Comparison of ENCODE assay signal across 17 mouse cellular contexts in genomic region chr13:43226041-43226440, GRCm38 (mm10). TPM values are rescaled to one million over a fixed set of nuclear protein-coding genes. Genes with fewer than 3 reads are reported as not detected.
DNase-seq lines count a peak whose midpoint lies in the region; ATAC-seq and TF ChIP-seq lines count a peak whose summit lies in the region.
"Had no signal": no experiment of that assay in that cellular context is flagged by ENCODE, and none has a peak within 500 bp of the region (broad histone marks: within the 10 kb centered on the region; RNA-seq: fewer than 3 reads in every experiment).

No protein-coding gene starts in this region.

- ATAC-seq in heart, embryonic 13.5 days (ENCODE audit: extremely low read depth, insufficient number of reproducible peaks, low FRiP score, low TSS enrichment): no peak
- ATAC-seq in heart, embryonic 14.5 days (ENCODE audit: insufficient number of reproducible peaks, insufficient read depth, low FRiP score, low read depth): peak; percentile 51; the same call in 1 of the 2 replicates
- no peak for ATAC-seq in inflammation-experienced regulatory T-cells, adult 6 months
- ATAC-seq: forebrain, embryonic 15.5 days; intestine, embryonic 16.5 days had no signal

- TF ChIP-seq CTCF in heart, adult 2 months (IDR thresholded peaks at IDR 0.05): no peak

- H3K9me3 ChIP-seq in heart, embryonic 13.5 days: 0 out of 2 replicates have a peak, but pooled peaks cover 6% of the 10 kb centered on the region
- peaks cover 5% of the 10 kb centered on the region; the same call in 1 of the 2 replicates for H3K9me3 ChIP-seq in heart, embryonic 14.5 days (ENCODE audit: control insufficient read depth, low read length)
- H3K9me3 ChIP-seq: embryonic facial prominence, embryonic 15.5 days; forebrain, embryonic 15.5 days had no signal

- no peak for DNase-seq in heart, adult 2 months
- DNase-seq in heart, adult 8-10 months (ENCODE audit: low spot score): no peak
- DNase-seq in heart, adult 18-20 months: no peak
- DNase-seq in heart, postnatal 4 days: peak; percentile 48
- DNase-seq: adrenal gland, postnatal 10 days; cerebellum, adult 11 months; cerebellum, adult 8-10 months; cerebellum, postnatal 14 days; embryo, embryonic 11 days; kidney, adult 2 months had no signal

- peaks cover 18% of the 10 kb centered on the region for H3K36me3 ChIP-seq in heart, adult 2 months (ENCODE audit: control insufficient read depth, insufficient read depth, low read length)
- H3K36me3 ChIP-seq in heart, embryonic 13.5 days: no peaks in the 10 kb centered on the region
- no peaks in the 10 kb centered on the region for H3K36me3 ChIP-seq in heart, embryonic 14.5 days (ENCODE audit: control insufficient read depth, insufficient read depth, low read length)
- H3K36me3 ChIP-seq: embryonic facial prominence, embryonic 15.5 days; forebrain, embryonic 15.5 days had no signal

- intact Hi-C loops in heart, adult 2 months (cut with DNase I): no loop called here

- no peak overlapping the region; the same call in 1 of the 2 replicates for H3K27ac ChIP-seq in heart, adult 2 months
- peak overlapping the region; percentile 36; the same call in 1 of the 2 replicates for H3K27ac ChIP-seq in heart, embryonic 13.5 days (replicated peaks)
- peak overlapping the region; percentile 8 to 48; a peak in 3 of 4 replicates for H3K27ac ChIP-seq in heart, embryonic 14.5 days (replicated peaks in 1 of 2; ENCODE audit: control insufficient read depth in 1 of 2, insufficient read depth in 1 of 2, low read depth in 2 of 2, low read length in 2 of 2)
- H3K27ac ChIP-seq: embryonic facial prominence, embryonic 15.5 days; forebrain, embryonic 15.5 days; hindbrain, embryonic 14.5 days had no signal

- WGBS in heart, adult 2 months: 55% methylated on average over 10 of the region's 10 CpGs
- 39% methylated on average over 10 of the region's 10 CpGs for WGBS in heart, embryonic 13.5 days
- 24% methylated on average over 10 of the region's 10 CpGs for WGBS in heart, embryonic 14.5 days

- no peak overlapping the region for H3K9ac ChIP-seq in heart, adult 2 months (ENCODE audit: low read depth, low read length)
- no peak overlapping the region for H3K9ac ChIP-seq in heart, embryonic 13.5 days
- peak overlapping the region; percentile 40; the same call in 1 of the 2 replicates for H3K9ac ChIP-seq in heart, embryonic 14.5 days (ENCODE audit: low read length)
- H3K9ac ChIP-seq: embryonic facial prominence, embryonic 15.5 days; forebrain, embryonic 15.5 days; hindbrain, embryonic 14.5 days had no signal

- TF ChIP-seq EP300 in heart, adult 2 months (IDR thresholded peaks at IDR 0.05; ENCODE audit: insufficient read depth, low read depth, low read length): peak; percentile 66; the same call in 1 of the 2 replicates

- H3K4me3 ChIP-seq in heart, adult 2 months: no peak overlapping the region
- H3K4me3 ChIP-seq in heart, embryonic 13.5 days: no peak overlapping the region
- H3K4me3 ChIP-seq in heart, embryonic 14.5 days (ENCODE audit: control insufficient read depth in 1 of 2, insufficient read depth in 1 of 2, low read depth in 1 of 2, low read length in 2 of 2): no peak overlapping the region
- H3K4me3 ChIP-seq: embryonic facial prominence, embryonic 15.5 days; forebrain, embryonic 15.5 days had no signal

- H3K4me2 ChIP-seq in heart, embryonic 13.5 days: peak overlapping the region; percentile 38
- peak overlapping the region; percentile 45 for H3K4me2 ChIP-seq in heart, embryonic 14.5 days (ENCODE audit: low read length)
- H3K4me2 ChIP-seq: embryonic facial prominence, embryonic 15.5 days; forebrain, embryonic 15.5 days; hindbrain, embryonic 14.5 days had no signal

- TF ChIP-seq POLR2A in heart, adult 2 months (IDR thresholded peaks at IDR 0.05; ENCODE audit: insufficient read depth, low read depth, low read length): no peak

- peaks cover 19% of the 10 kb centered on the region for H3K4me1 ChIP-seq in heart, adult 2 months (ENCODE audit: control insufficient read depth, insufficient read depth, low read length)
- peaks cover 66% of the 10 kb centered on the region for H3K4me1 ChIP-seq in heart, embryonic 13.5 days
- H3K4me1 ChIP-seq in heart, embryonic 14.5 days (ENCODE audit: control insufficient read depth in 2 of 2, insufficient read depth in 2 of 2, low read length in 2 of 2): peaks cover 38 to 59% of the 10 kb centered on the region in 2 experiments

- no peaks in the 10 kb centered on the region for H3K27me3 ChIP-seq in heart, adult 2 months (ENCODE audit: control insufficient read depth, insufficient read depth, low read length)
- H3K27me3 ChIP-seq in heart, embryonic 13.5 days (replicated peaks): no peaks in the 10 kb centered on the region
- H3K27me3 ChIP-seq in heart, embryonic 14.5 days (ENCODE audit: control insufficient read depth, insufficient read depth, low read length): no peaks in the 10 kb centered on the region
- H3K27me3 ChIP-seq: embryonic facial prominence, embryonic 15.5 days; forebrain, embryonic 15.5 days had no signal

- H3K79me2 ChIP-seq in heart, adult 2 months (replicated peaks; ENCODE audit: control insufficient read depth, insufficient read depth, low read length): peaks cover 4% of the 10 kb centered on the region; the same call in 1 of the 2 replicates

RNA-seq across cellular contexts. Expression of gene Tbc1d7, which starts 54.7 kb away (rescaled TPM):
- total RNA-seq in heart, adult 2 months (2021): 10 to 100 TPM; 28.5 to 28.8 TPM
- polyA plus RNA-seq in heart, adult 2 months (2012; rRNA removed): 33.4 and 34.1 TPM in 2 replicates
- 10 to 100 TPM; 30.4 to 34.8 (median 33.0) TPM for total RNA-seq in heart, adult 8-10 months (2022)
- 55.9 and 60.9 TPM in 2 replicates for polyA plus RNA-seq in heart, embryonic 13.5 days (2015; fragmentation: Nextera tagmentation; extraction: Ambion mirVana)
- total RNA-seq in heart, adult 18-20 months (2021): 10 to 100 TPM; 26.7 to 34.9 TPM
- polyA plus RNA-seq in heart, embryonic 14.5 days (2014; fragmentation: Nextera tagmentation; extraction: Ambion mirVana): 70.5 and 78.1 TPM in 2 replicates
- 10 to 100 TPM; 40.3 to 45.0 TPM for total RNA-seq in heart, postnatal 4 days (2021)
- polyA plus RNA-seq in inflammation-experienced regulatory T-cells, adult 6 months (2017; shearing (Covaris generic)): 10 to 100 TPM; 16.1 to 16.8 (median 16.8) TPM
